Mouse (Mus musculus) lung, postnatal 25 days (tissue): ENCODE measurements around the gene Pex7.
"Not testable (repeated sequence)": the region's sequence is repeated elsewhere in the genome, so short reads cannot be mapped to it uniquely, and the experiment has no call there.

Source experiments
- DNase-seq: peaks from one replicate; pipeline ENCODE4 v3.0.0; 2022; ENCODE audit warnings: low spot score

Pex7 gene

GRCm38 (mm10) chr10:19933511-19934383 is 26.3 kb upstream of the Pex7 start:
- peak; percentile 89 for DNase-seq

- DNase-seq, result no peak
Observed at GRCm38 (mm10) chr10:19932986-19933385, 25.5 kb upstream of the Pex7 start.

GRCm38 (mm10) chr10:19928205-19928604 is 20.7 kb upstream of the Pex7 start:
- DNase-seq, result no peak

DNA sequence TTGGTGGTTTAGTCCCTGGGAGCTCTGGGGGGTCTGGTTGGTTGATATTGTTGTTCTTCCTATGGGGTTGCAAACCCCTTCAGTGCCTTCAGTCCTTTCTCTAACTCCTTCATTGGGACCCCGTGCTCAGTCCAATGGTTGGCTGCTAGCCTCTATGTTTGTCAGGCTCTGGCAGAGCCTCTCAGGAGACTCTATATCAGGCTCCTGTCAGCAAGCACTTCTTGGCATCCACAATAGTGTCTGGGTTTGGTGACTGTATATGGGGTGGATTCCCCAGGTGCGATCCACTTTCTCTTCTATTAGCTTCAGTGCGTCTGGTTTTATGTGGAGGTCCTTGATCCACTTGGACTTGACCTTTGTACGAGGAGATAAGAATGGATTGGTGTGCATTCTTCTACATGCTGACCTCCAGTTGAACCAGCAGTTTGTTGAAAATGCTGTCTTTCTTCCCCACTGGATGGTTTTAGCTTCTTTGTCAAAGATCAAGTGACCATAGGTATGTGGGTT is 19.0 kb upstream of the Pex7 start:
- DNase-seq, result not testable (repeated sequence)

GRCm38 (mm10) chr10:19924256-19924655 is 16.8 kb upstream of the Pex7 start:
- DNase-seq, result no peak

- no peak for DNase-seq
Observed at GRCm38 (mm10) chr10:19922410-19922809, 14.9 kb upstream of the Pex7 start.

GRCm38 (mm10) chr10:19915301-19915700 is 7.8 kb upstream of the Pex7 start:
- peak; percentile 73 for DNase-seq

DNA sequence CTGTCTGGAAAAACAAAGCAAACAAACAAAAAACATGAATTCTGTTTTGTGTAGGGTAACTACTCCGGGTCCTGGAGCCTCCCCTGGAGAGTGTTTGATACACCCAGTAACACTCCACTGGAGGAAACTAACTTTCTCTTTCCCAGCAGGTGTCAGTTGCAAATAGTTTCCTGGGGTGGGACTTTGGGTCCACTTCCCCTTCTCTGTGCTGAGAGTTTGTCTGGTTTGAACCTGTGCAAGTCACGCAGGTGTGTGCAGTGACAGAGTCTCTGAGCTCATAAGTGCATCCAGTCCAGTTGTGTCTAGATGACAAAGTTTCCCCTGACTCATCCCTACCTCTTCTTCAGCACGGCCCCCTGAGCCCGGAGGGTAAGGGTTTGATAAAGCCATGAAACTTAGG is 6.3 kb upstream of the Pex7 start:
- DNase-seq, result no peak

GRCm38 (mm10) chr10:19911583-19911982 is 4.1 kb upstream of the Pex7 start:
- no peak for DNase-seq

DNA sequence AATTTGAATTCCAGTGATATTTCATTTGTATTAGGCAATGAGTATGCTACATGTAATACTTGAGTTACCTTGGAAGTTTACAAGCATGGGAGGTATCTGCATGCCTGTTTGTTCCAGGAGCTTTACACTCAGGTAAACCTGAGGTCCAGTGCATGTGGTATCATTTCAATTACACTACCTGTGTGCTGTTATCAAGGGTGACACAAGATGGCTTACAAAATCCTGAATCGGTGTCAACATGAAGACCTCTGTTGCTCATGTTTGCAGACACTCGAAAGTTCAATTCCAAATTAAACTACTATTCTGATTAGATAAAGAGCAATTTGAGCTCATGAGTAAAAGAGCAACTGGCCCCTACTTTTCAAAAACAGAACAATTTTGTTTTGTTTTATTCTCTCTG is 3.0 kb upstream of the Pex7 start:
- DNase-seq, result no peak

DNA sequence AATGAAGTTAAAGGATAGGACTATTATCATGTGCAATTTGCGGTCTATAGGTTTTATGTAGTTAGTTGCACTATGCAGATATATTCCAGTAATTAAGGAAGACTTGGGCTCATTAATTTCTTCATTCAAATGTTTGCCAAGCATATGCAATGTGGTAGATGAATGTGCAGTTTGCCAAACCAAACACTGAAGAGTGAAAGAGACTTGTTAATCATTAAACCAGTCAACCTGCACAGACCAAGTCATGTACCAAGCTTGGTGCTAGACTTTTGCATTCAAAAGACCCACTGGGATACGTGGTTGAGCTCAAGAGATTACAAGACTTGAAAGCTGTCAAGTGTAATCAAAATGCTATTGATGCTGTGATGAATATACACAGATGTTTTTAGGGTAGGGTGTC is 587 bp upstream of the Pex7 start:
- no peak for DNase-seq

- no peak for DNase-seq
Observed at GRCm38 (mm10) chr10:19904077-19904820, 3.2 kb downstream of the Pex7 start.

- DNase-seq, result no peak
Observed at GRCm38 (mm10) chr10:19901992-19902391, 5.5 kb downstream of the Pex7 start.

- no peak for DNase-seq
Observed at GRCm38 (mm10) chr10:19900191-19900590, 7.3 kb downstream of the Pex7 start.

GRCm38 (mm10) chr10:19893976-19894375 is 13.5 kb downstream of the Pex7 start:
- peak; percentile 53 for DNase-seq

DNA sequence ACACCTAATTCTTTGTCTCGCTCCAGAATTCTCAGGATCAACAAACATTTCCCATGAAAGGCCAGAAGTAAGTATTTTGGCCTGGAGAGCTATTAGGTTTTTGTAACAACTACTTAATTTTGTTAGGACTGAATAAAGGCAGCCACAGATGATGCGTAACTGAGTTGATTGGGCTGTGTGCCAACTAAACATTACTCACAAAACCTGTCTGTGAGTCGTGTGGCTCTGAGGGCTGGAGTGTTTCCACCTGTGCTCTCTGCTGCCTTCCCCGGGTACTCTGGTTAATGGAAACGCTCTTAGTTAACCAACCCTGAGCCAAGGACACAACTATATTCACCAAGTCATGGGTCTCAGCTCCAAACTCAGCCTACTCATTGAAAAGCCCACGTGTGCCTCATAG is 14.3 kb downstream of the Pex7 start:
- DNase-seq, result no peak

DNA sequence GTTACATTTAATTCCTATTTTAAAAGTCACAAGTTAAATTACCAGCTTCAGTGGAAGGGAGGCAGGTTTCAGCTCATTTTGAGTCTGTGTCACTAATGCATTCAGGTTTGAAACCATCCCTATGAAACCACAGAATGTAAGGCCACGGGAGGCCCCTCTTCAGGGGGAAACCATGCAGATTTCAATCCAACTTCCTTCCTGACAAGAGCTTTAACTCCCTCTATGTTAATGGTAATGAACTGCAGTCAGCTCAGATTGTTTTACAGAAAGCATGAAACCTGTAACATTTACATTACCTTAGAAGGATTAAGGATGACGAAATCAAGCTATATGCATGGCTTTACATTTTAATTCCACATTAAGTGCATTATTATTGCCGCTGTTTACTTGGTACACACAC is 15.8 kb downstream of the Pex7 start:
- DNase-seq, result no peak

DNA sequence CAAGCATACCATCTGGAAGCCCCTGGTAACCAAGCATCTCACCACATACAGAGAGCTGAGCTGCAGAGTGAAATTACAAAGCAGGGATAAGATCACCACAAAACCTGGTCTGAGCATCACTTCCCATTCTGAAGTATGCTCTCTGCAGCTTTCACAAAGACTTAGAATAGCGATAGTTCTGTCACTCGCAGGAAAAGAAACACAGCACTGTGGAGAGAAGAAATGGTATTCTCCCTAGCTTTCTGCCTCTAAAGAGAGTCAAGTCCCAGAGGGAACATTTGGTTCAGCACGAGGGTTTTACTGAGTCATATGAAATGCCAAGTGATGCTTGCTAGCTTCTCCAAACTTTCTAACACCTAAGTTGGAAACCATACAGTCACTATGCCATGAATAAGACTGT is 17.6 kb downstream of the Pex7 start:
- no peak for DNase-seq

GRCm38 (mm10) chr10:19886249-19886648 is 21.2 kb downstream of the Pex7 start:
- DNase-seq, result no peak

DNA sequence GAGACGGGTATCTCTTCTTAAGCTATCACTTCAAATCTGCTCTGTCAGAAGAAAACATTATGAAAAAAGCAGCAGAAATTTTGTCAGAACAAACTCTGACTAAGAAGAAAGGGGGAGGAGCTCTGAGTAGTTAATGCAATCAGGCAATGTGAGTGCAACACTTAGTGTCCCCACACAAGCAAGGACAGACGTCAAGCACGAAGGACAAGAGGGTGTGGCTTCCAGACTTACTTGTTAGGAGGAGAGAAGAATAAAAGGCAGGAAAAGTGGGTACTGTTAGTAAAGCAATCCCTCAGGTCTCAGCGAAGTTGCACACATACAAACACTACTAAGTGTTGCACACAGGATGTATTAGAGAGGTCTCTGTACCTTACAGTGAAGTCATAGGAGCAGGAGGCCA is 23.1 kb downstream of the Pex7 start:
- no peak for DNase-seq

- no peak for DNase-seq
Observed at GRCm38 (mm10) chr10:19880437-19880836, 27.1 kb downstream of the Pex7 start.

DNA sequence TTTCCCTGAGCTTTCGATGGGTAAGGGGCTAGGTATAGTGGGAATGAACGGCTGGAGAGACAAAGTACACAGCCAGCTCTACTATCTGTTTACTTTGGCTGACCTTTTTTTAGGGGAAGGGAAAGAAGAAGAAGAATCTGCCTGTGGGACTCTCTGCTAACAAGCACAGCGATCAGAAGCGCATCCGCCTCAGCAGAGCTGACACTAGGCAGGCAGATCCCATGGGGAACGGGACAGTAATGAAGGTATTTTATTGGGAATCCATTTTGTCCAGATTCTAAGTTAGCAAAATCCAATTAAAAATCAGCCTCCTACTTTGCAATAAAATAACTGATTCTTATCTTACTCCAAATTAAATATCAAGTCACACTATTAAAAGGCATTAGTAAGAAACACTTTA is 28.3 kb downstream of the Pex7 start:
- DNase-seq, result no peak

- DNase-seq, result no peak
Observed at GRCm38 (mm10) chr10:19877679-19878078, 29.8 kb downstream of the Pex7 start.
